Mouse (Mus musculus) B cell, adult 2 months (primary cell): ENCODE results near the gene Prkab2.

Source experiments
- DNase-seq, 2 experiments: peaks; one replicate each; pipeline ENCODE4 v3.0.0; 2022

Gene Prkab2

DNA sequence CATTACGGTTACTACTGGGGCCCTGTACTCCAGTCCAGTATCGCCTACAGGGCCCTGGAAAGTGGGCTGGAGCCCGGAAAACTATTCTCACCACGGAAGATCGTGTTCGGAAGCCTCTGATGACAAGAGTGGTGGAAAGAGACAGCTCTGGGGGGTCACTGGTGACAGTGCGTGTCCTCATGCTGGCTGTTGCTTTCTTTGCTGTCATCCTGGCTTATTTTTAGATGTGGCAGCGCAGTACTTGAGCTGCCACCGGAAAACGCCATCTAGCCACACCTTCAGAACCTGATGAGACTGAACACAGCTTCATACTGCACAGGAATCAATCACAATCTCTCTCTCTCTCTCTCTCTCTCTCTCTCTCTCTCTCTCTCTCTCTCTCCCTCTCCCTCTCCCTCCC lies 6.4 kb upstream of the Prkab2 start:
- no peak for DNase-seq

DNA sequence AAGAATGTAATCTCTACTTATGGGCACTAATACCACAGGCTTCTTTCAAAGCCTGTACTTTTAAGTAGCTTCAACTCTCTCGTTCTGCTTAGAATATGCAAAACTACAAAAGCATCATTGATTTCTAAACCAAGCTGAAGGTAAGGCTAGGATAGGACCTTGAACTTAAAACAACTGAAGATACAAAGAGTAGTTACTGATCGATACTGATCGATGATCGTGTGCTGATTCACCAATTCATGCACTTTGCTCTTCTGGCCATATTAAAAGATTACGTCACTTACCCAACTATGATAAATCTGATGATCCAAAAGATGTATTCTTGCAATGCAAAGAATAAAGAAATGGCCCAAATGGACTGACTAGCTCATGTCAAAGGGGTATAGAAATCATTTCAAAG lies 4.2 kb upstream of the Prkab2 start:
- DNase-seq = no peak

DNA sequence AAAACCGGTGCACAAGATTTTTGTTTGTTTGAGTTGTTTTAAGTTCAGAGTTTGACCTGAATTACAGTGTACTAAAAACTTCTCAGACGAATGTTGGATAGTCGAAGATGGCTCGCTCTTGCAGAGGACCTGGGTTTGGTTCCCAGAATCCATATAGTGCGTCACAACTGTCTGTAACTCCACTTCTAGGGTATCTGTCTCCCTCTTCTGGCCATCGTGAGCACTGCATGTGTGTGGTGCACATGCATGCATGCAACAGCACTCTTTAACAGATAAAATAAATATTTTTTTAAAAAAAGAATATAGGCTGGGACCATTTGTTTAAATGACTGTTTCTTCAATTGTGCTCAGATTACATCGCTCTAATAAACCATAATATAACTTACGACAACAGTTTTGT lies 3.1 kb upstream of the Prkab2 start:
- DNase-seq = peak; percentile 60 to 63

DNA sequence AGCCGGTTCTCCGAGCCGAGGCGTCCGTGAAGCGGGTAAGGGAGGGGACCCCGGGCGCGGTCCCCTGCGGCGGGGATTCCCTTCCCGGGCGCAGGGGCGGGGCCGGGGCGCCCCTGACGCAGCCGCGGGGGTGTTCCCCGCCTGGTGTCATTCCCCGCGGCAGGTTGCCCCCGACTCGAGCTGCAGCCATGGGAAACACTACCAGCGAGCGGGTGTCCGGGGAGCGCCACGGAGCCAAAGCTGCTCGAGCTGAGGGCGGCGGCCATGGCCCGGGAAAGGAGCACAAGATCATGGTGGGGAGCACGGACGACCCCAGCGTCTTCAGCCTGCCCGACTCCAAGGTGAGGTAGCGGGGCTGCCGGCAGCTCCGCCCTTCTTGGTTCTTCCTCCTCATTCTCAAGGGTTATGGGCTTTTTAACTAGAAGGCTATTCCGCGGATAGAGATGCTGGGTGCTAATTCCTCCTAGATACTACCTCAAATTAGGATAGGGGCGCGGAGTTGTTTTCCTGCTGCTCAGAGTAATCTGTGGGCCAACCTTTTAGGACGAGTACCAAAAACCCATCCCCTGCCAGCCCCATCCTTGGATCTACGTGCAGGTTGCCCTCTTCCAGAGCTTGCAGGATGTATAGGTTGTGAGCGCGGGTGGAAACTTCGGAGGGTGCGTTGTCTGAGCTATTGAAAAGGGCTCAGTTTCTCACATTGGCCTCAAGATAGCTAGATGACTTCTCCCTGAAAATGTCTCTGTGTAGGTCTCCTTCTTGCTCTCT lies 617 bp downstream of the Prkab2 start:
- no peak for DNase-seq

DNA sequence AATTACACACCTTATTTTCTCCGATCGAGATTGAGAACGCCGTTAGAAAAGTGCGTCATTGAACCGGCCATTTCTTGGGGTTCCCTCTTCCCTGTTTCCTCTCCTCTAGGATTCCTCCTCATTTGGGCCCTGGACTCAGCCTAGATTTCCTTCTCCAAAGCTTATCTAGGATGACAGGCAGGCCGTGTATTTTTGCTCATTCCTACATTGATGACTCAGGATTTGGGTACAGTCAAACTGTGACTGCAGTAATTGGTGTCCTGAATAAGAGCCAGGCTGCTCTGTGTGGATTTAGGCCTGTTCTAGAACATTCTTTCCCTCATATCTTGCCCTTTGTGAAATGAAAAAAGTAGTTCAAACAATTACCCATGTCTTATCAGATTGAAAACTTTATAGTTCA lies 1.8 kb downstream of the Prkab2 start:
- DNase-seq = no peak

DNA sequence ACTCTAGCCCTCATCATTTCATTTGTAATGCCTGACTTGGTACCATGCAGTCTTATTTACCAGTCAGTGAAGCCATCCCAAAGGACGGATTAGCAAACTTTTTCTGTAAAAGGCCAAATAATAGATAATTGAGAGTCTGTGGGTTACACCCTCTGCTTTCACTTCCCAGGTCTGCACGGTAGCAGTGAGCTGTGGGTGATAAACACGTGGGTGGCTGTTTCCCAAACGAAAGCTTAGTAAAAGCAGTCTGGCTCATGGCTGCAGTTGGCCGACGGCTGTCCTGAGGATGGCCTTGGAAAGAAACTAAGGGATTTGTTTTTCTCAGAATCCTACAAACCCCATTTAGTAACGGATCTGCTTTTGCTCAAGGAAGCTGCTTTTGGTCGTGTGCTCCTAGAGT lies 3.2 kb downstream of the Prkab2 start:
- peak in 1 of 2 experiments; percentile 22 for DNase-seq

DNA sequence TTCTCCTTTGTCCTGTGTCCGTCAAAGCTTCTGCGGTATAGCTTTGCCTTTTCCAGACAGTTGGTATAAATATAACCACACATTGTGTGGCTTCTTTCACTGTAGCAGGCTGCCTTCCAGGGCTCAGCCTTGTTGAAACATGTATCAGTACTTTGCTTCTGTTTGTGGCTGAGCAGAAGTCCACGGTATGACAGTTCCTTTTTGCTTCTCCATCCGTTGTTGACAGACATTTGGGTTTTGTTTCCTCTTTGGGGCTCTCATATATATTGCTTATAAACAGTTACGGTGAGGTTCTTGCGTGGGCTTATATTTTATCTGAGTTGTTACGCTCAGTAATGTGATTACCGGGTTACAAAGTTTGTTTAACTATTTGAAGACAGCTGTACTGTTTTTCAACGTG lies 7.5 kb downstream of the Prkab2 start:
- no peak for DNase-seq

DNA sequence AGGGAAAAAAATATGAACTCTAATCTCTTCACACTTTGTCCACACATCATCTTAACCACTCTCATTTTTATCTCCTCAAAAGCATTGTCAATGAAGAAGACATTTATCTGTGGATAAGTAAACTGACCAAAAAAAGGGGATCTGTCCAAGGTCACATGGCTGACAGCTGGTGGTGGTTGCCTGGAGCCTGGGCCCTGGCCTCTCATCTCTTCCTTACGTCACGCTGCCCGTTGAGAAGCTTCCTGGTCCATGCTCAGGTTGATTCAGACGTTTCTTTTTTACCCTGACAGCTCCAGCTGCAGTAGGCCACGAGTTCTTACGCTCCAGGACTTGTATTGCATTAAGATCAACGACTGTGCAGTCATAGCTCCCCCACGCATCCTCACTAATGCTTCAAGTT lies 8.2 kb downstream of the Prkab2 start:
- DNase-seq = no peak

DNA sequence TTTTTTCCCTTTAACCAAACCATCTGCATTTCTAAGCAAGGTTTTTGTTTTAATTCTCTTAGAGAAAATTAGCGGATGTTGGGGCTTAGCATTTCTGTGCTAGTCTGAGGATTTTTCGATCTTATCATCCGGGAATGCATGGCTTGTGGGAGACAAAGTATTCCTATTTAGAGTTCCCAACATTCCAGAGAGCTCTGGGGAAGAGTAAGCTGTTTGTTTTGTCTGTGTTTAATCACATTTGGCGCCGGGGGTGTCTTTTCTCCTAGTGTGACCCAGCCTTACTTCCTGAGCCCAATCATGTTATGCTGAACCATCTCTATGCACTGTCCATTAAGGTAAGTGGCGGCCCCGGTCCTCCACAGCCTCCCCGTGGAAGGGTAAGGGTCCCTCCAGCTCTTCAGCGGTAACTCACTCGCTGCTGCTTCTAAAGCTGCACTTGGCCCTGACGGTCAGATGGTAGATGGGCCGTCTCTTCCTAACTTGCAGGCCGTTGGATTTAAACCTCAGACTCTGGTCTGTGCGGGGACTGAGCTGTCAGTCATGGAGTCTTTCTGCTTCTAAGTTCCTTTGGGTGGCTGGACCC lies 9.2 kb downstream of the Prkab2 start:
- DNase-seq = no peak

DNA sequence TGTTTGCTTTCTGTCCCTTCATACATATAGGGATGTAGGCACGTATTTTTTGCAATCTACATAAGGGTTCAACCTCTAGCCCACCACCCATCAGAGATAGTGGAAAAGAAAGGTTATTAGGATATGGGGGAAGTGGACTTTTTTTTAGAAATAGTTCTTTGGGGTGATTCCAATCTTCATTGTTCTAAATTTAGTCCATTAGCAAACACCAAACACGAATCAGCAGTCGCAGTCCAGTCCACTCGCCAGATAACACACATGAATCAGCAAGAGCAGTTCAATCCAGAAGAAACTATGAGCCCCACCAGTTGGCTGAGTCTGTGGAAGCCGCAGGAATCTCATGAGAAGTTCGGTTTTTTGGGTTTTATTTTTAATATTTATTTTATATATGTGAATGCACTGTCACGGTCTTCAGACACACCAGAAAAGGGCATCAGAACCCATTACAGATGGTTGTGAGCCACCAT lies 16.7 kb downstream of the Prkab2 start, which contains the start of gene Gm17651:
TSS of gene Gm17651 (minus strand) at position 51 of the 467 bp plus-strand sequence.
- no peak for DNase-seq

DNA sequence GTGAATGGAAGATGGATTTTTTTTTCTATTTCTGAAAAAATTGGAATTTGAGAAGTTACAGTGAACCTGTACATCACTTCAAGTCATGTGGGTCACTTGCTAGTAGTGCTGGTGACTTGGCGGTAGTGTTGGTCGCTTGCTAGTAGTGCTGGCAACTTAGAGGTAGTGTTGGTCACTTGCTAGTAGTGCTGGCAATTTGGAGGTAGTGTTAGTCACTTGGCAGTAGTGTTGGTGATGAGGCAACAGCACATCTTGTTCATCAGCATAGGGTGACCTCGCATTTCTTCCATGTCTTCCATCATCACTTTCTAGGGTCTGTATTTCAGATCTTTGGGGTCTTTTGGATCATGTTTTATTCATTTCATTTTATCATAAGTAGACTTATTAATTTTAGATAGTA lies 18.1 kb downstream of the Prkab2 start:
- DNase-seq = no peak

DNA sequence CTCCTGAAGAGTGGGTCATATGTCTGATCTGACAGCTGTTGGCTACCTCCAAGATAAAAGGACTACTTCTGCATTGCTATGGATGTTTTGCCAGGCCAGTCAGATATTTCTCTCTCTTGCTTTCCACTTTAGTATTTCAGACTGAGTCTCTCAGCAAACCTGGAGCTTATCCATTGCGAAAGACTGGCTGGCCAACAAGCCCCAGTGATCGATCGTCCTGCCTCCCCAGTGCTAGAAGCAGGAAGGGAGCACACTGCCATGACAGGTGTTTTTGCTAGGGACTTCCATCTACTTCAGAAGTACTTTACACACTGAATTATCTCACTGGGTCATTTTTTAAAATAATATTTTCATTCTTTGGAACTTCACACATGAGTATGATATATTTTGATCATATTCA lies 20.4 kb downstream of the Prkab2 start:
- no peak for DNase-seq

DNA sequence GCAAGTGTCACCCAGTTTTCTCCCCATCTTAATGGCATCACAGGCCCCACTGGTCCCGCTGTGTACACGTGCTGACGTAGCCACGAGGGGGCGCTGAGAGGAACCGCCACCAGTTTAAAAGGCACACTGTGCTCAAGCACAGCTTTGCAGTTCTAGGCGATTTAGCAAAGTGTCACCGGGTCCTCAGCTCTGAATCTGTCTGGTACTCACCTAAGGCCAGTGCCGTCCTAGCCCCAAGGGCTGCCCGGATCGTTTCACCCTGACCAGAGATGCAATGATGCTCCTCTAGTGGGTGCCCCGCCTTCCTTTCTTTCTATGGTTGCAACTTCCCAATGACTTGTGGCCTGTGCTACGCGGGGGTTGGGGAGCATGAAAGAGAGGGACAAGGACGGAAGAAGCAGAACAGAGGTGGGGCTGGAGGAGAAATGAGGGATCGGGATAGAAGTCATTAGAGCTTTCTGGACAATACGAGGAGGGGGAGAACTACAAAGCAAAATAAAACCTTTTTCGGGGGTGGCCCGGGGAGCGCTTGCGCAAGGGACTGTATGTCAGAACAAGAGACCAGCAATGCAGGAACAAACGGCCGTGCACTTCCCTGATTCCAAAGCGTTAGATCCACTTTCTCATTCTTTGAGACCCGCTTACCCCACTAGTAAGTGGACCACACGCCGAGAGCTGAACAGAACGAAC lies 22.8 kb downstream of the Prkab2 start:
- peak; percentile 90 to 91 for DNase-seq

DNA sequence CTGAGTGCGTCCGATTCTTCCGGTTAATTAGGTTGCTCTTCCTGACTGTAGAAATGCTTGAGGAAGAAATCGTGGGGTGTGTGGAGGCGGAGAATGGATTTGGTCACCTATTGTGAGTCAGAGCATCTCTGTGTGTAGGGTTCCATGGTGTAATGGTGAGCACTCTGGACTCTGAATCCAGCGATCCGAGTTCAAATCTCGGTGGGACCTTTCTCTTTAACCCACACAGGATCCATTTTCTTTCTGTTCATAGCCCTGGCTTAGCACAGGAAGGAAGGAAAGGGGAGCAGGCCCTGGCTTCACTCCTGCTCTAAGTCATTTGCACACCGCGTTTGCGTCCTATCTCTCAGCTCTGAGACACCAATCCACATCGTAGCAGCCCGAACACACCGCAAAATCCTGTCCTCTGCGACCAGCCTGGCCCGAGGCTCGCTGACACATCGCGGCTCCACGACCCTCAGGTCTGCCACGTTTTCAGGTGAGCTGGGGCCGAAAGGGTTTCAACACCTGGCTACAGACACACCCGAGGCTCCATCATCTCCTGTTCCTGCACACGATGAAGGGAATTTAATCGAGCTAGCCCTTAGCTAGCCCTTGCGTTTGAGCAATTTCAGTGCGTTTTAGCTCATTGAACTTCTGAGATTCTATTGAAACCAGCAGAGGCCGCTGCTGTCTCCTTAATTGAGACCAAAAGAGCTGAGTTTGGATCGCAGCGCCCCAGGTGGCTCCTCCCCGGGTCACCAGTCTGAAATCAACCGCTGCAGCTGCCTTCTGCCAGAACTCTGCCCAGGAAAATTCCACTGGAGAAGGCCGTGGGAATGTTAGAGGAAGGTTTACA lies 23.5 kb downstream of the Prkab2 start:
- peak; percentile 76 to 80 for DNase-seq

DNA sequence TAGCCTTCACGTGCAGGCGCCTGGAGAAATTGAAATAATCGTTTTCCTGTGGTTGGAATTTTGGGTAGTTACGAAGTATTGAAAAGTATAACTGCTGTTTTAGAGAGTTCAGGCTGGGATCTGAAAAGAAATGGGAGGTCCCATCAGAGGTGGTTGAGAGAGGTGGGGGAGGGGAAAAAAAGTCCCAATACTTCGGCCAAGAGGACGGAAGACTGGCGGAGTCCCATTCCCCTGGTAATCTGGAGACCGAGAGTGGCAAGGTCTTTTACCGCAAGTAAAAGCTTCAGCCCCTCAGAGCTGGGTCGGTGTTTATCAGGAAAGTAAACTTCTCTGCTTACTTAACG lies 24.1 kb downstream of the Prkab2 start:
- no peak for DNase-seq

DNA sequence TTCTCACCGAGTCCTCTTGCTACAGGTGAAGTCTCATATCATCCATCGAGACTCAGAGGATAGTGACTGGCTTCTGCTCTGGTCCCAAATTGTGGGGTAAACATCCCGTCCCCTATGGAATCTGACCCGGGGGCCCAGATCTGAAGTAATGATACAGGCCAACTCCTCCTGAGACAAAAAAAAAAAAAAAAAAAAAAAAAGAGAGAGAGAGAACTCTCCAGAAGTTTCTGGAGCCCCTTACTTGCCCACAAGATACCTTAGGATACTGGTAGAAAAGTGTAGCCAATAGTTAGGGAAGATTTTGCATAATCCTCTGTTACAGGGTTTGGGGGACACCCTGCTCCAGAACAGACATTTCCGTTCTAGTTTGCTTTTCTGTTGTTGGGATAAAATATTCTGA lies 24.6 kb downstream of the Prkab2 start:
- DNase-seq = no peak

DNA sequence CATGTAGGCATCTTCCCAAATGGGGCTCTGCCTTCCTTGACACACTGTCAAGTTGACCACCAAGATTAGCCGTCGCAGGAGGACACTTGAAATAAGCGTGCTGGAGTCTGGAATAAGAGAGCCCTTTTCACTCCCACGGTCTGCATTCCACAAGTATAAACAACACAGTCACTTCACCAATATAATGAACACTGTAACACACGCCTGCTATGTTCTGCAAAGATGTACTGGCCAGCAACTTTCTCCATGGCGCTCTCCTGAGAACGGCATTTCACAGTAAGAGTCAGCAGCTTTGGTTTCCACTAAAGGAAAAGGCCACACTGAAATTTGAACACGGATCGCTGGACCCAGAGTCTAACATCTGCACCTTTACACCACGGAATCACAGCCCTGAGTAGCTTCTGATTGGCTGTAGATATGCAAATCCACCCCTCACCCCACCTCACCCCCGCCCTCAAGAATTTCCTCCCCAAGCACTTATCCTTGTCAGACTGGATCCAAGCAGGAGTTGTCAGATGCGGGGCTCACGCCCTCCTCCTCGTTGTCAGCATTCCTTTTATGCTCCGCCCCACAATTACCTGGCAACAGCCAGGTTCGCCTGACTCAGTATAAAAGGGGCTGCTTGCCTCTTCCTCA lies 25.7 kb downstream of the Prkab2 start:
- DNase-seq = no peak

DNA sequence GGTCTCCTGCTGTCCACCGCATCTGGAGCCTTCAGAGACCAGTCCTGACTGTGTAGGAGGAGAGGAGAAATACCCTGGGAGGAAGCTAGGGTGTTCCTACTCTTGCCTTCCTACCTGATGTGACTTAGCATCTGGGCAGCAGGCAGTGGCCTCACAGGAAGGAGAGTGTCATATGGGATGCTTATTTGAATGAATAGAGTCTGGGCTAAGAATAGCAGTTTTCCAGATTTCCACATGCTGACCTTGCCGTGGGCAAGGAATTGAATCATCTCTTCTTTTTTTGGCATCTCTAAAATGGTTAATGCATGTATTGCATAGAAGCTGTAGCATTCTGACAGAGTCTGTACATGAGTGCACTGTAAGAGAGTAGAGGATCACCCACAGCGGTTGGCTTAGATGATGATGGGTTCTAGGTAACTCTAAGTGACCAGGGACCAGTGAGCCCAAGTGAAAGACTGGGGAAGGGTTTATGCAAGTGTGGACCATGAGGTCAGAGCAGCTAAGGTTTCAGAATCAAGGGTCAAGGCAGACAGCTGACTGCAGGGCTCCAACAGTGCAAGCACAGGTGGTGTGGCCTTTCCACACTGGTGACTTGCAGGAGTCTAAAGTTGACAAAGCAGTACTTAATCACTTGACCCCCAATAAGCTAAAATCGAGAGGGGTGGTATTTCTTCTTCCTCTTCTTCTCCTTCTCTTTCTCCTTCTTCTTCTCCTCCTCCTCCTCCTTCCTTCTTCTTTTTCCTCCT lies 28.6 kb downstream of the Prkab2 start:
- DNase-seq = no peak

DNA sequence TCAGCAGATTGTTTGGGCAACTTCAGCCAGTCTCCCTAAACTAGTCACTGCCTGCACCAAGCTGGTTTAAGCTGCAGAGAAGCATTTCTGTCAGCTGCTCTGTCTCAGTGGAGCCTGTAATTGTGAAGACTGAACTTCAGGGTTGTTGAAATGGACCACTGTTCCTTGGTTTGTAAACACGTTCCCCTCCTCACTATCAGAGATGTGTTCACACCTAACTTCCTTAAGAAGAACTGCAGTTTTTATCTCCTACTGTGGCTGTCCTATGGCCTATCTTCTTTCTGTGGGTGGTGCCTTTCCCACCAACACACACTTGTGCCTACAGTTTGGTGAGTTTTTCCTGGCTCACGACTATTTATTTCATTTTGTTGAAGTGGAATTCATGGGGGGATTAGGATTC lies 31.3 kb downstream of the Prkab2 start:
- no peak for DNase-seq

DNA sequence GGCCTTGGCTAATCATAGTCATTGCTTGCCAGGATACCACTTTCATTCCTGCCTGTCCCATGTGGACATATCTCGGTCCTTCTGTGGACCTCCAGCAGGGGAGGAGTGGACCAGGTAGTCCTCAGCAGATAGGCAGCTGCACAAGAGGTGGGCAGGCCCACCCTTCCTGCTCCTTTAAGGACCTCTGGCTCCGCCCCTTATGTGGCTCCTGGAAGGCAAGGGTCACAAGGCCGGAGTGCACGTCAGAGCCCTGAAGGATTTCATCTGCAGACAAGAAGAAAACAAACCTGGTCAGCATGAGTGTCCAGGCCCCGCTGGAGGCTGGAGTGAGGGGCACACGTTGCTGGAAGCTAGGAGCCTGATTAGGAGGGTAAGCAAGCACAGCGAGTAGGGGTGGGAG lies 32.6 kb downstream of the Prkab2 start:
- no peak for DNase-seq

DNA sequence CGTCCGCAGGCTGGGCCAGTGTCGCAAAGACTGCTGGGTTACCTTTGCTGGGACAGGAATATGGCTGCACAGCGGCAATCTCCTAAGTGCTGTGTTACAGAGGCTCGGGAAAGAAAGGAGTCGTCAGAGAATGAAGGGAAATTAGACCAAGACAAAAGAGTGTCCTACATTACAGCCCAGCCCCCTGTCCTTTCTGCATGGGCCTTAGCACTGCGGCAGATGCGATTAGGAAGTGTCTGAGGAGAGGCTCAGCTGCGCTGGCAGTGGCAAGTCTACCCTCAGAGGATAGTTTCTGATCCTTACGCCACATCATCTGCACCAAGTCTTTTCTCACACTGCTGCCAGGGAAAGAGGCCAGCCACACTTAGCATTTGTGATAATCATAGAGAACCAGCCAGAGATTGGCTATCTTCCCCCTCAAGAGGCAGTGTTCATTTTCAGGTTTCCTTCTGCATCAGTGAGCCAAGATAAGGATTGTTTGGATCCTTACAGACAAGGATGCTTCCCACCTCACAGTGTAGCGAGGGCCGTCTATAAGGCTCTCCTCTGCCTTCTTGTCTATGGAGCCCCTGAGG lies 33.5 kb downstream of the Prkab2 start:
- no peak for DNase-seq

DNA sequence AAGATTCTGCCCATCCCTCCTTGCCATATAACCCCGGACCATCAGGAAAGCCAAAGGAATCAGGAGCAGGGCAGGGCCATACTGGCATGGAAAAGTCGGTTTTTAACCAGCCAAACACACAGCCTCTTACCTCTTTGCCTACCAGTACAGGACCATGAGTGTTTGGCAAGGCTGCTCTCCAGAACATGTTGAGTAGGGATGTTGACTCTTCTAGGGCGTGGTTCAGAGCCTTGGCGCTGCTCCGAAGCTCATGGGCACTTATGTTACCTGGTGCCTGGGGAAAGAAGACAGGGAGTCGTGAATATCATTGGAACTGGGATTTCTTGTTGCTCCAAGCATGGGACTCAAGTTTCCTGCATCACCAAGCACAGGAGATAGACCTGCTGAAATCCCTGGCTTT lies 35.8 kb downstream of the Prkab2 start:
- DNase-seq = no peak
